Mouse (Mus musculus) kidney, embryonic 16.5 days (tissue): Measurements from ENCODE around the gene Bbs9. TPM values are rescaled to one million over a fixed set of nuclear protein-coding genes. Genes with fewer than 3 reads are reported as not detected.

Source experiments
- ATAC-seq: fragments of 200-750 bp; cut with Nextera tagmentation; 2 replicates; pipeline ENCODE4 v1.8.0; 2017; ENCODE audit warnings: moderate TSS enrichment; ENCODE audit not compliant: low FRiP score, low TSS enrichment
- H3K27ac ChIP-seq: fragments of 300-500 bp; sonication (generic); 2 replicates; pipeline ENCODE4 v1.5.1; 2014; ENCODE audit warnings: low read length
- H3K27me3 ChIP-seq: fragments of 300-500 bp; sonication (generic); 2 replicates; pipeline ENCODE4 v1.6.1; 2014; ENCODE audit warnings: low read length, control low read depth, mixed read lengths; ENCODE audit not compliant: insufficient read depth
- H3K36me3 ChIP-seq: fragments of 300-500 bp; sonication (generic); 2 replicates; pipeline ENCODE4 v1.6.1; 2014; ENCODE audit warnings: low read length, control low read depth, mixed read lengths; ENCODE audit not compliant: insufficient read depth
- H3K4me1 ChIP-seq: fragments of 300-500 bp; sonication (generic); 2 replicates; pipeline ENCODE4 v1.6.1; 2014; ENCODE audit warnings: low read length, control low read depth, mixed read lengths; ENCODE audit not compliant: insufficient read depth
- H3K4me2 ChIP-seq: fragments of 300-500 bp; sonication (generic); replicated peaks from 2 replicates; pipeline ENCODE4 v1.6.1; 2014; ENCODE audit warnings: low read depth, low read length
- H3K4me3 ChIP-seq: fragments of 300-500 bp; sonication (generic); 2 replicates; pipeline ENCODE4 v1.5.1; 2014; ENCODE audit warnings: mild to moderate bottlenecking, low read length
- H3K9ac ChIP-seq: fragments of 300-500 bp; sonication (generic); replicated peaks from 2 replicates; pipeline ENCODE4 v1.6.1; 2014; ENCODE audit warnings: low read length
- H3K9me3 ChIP-seq: fragments of 300-500 bp; sonication (generic); 2 replicates; pipeline ENCODE4 v1.6.1; 2016; ENCODE audit warnings: low read length, control low read depth
- WGBS: fragments of 180-500 bp; shearing (Covaris S2); extraction: QIAGEN DNeasy Blood & Tissue Kit; methylation state at CpG from one replicate; pipeline ENCODE4 v1.1.7; 2014; 5-methylcytosine and 5-hydroxymethylcytosine counted together
- polyA plus RNA-seq: library from polyadenylated mRNA; unstranded; fragments of >200 nt; fragmentation: Nextera tagmentation; extraction: Ambion mirVana; gene quantifications from 2 replicates; pipeline ENCODE4 v1.2.1, GENCODE M21; 2015

The Bbs9 gene
- polyA plus RNA-seq, 1 experiment from 2014 or later, result 12.2 TPM

DNA sequence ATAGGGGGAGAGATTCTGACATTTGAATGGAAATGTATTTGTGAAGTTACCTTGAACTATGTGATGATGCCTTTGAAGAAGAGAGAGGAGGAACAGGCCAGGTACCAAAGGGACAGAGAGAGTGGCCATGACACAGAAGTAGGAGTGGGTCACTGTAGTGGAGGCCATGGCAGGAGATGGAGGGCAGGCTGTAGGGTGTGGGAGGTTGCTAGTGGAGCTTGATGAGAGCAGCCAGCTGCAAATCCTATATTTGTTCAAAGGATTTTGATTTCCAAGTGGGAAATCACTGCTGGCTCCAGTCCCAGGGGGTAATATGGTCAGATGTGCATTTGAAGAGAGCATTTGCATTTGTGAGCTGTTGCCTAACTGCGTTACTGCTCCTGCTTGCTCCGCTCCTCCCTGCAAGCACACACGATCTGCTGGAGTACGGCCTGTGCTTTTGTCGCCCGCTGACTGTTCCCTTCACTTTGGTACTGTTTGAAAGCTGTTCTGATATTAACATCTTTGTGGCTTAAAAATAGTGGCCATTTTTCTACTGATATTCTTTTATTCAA is 137.8 kb downstream of the Bbs9 start:
- H3K27ac ChIP-seq, result no peak overlapping the region
- ATAC-seq, result no peak

DNA sequence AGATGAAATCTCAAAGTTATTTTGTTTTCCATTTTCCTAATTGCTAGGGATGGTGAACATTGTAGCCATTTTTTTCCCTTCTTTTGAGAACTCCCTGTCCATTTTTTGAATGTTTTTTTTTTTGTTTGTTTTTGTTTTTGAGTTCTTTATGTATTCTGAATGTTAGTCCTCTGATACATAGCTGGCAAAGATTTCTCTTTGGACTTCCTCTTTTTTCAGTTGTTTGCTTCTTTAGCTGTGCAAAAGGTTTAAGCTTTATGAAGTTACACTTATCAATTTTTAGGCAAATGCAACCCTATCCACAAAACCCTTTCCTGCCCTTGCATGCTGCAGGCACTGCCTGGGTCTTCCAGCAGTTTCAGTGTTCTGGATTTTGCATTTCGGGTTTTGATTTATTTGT is 143.7 kb downstream of the Bbs9 start:
- no peak overlapping the region for H3K9ac ChIP-seq
- no peak overlapping the region for H3K27ac ChIP-seq
- no peaks in the 10 kb centered on the region for H3K27me3 ChIP-seq
- H3K4me1 ChIP-seq, result no peaks in the 10 kb centered on the region
- WGBS, result 88% methylated on average over 1 of the region's 1 CpGs
- no peaks in the 10 kb centered on the region for H3K36me3 ChIP-seq
- no peak overlapping the region for H3K4me2 ChIP-seq
- no peak overlapping the region for H3K4me3 ChIP-seq
- peaks cover 4% of the 10 kb centered on the region; the same call in 1 of the 2 replicates for H3K9me3 ChIP-seq
- ATAC-seq, result no peak

More for the DNA sequence above, 137.8 kb downstream of the Bbs9 start:
- Histone ChIP-seq H3K4me2 (no peak overlapping the region), H3K9ac (no peak overlapping the region), H3K36me3 (no peaks in the 10 kb centered on the region), H3K27me3 (no peaks in the 10 kb centered on the region), H3K4me3 (no peak overlapping the region), H3K9me3 (peaks cover 4% of the 10 kb centered on the region; the same call in 1 of the 2 replicates), H3K4me1 (no peaks in the 10 kb centered on the region)
- WGBS, result 71% methylated on average over 6 of the region's 6 CpGs

DNA sequence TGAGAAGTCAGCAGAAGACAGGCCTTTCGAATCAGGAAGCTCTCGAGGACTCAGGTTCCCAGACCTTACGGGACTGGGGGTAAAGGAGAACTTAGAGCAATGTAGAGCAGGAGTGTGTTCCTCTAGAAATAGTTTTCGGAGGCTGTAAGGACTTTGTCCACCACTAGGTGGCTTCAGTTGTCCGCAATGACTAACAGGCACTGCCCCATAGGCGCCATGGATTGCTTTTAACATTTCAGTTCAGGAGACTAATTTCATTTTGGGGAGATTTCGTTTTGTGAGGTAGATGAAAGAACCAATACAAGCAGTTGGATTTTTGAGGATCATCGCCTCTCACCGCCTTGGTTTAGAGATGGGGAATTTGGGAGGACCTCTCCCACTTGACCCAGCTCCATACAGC is 149.5 kb downstream of the Bbs9 start:
- no peak overlapping the region for H3K4me2 ChIP-seq
- no peaks in the 10 kb centered on the region for H3K4me1 ChIP-seq
- H3K27me3 ChIP-seq, result no peaks in the 10 kb centered on the region
- no peaks in the 10 kb centered on the region for H3K36me3 ChIP-seq
- H3K9me3 ChIP-seq, result no peaks in the 10 kb centered on the region
- ATAC-seq, result no peak
- 48% methylated on average over 9 of the region's 9 CpGs for WGBS
- no peak overlapping the region for H3K4me3 ChIP-seq
- no peak overlapping the region for H3K9ac ChIP-seq
- H3K27ac ChIP-seq, result no peak overlapping the region

DNA sequence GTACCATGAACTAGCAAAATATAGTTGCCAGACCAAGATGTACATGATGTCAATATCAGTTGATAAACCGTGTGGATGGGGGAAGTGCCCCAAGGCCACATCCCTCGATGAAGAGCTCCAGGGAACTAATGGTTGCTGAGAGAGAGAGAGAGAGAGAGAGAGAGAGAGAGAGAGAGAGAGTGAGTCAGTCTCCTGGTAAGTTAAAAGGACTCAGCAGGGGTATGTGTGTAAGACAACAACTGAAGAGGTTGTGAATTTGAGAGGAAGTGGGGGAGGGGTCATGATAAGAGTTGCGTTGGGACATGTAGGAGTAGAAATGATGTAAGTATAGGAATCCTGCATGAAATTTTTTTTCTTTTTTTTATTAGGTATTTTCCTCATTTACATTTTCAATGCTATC is 150.5 kb downstream of the Bbs9 start:
- no peak overlapping the region for H3K4me2 ChIP-seq
- H3K9me3 ChIP-seq, result no peaks in the 10 kb centered on the region
- H3K9ac ChIP-seq, result no peak overlapping the region
- H3K27me3 ChIP-seq, result no peaks in the 10 kb centered on the region
- no peaks in the 10 kb centered on the region for H3K4me1 ChIP-seq
- H3K27ac ChIP-seq, result no peak overlapping the region
- no peak overlapping the region for H3K4me3 ChIP-seq
- ATAC-seq, result no peak
- WGBS, result 86% methylated on average over 3 of the region's 3 CpGs
- no peaks in the 10 kb centered on the region for H3K36me3 ChIP-seq

DNA sequence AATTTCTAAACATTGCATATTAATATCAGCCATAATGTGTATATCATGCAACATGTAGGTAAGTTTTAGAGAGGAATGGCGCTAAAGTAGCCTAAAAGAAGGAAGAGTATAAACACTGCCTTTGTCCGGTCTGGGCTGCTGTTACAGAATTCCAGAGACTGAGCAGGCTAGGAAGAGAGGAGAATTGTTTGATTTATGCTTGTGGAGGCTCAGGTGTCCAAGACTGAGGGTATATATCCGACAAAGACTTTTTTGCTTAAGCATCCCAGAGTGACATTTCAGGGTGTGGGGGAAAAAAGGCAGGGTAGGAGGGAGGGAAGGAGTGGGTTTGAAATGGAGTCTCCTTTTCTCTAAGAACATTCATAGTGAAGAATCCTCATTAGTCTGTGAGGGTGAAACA is 152.4 kb downstream of the Bbs9 start:
- Histone ChIP-seq H3K4me1 (no peaks in the 10 kb centered on the region), H3K9ac (no peak overlapping the region), H3K4me3 (no peak overlapping the region), H3K36me3 (no peaks in the 10 kb centered on the region), H3K27ac (no peak overlapping the region), H3K9me3 (no peaks in the 10 kb centered on the region), H3K4me2 (no peak overlapping the region), H3K27me3 (no peaks in the 10 kb centered on the region)
- 39% methylated on average over 3 of the region's 3 CpGs for WGBS
- no peak for ATAC-seq

DNA sequence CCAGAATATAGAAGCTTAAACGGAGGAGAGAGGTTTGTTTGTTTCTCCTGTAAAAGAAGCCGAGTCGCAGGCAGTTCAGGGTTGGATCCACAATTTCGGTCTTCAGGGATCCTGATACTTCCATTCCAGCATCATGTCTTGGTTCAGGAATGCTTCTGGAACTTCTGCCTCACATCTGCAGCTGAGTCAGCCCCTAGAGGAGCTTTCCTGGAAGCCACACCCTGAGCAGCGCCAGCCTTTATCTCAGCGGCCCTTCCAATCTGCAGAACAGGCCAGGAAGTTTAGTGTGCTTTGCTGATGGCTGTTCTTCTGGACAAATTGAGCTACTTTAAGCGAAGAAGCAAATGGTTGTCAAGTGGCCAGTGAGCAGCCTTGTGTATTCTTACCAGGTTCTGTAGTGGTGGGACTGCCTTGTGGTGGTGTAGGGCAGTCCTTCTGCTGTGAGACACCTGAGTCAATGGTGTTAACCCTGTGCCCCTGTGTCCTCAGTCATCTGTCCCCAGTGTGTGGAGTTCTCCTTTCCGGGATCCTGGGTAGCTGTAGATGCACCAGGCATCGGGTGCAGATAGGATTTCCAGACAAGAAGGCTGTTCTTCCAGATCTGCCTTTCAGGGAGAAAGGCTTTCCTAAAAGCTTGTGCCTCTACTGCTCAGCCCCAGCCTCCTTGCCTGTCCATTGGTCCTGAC is 157.4 kb downstream of the Bbs9 start:
- WGBS, result 86% methylated on average over 9 of the region's 9 CpGs
- no peak for ATAC-seq
- Histone ChIP-seq H3K36me3 (no peaks in the 10 kb centered on the region), H3K27ac (no peak overlapping the region), H3K4me3 (no peak overlapping the region), H3K9me3 (no peaks in the 10 kb centered on the region), H3K4me2 (no peak overlapping the region), H3K27me3 (no peaks in the 10 kb centered on the region), H3K9ac (no peak overlapping the region), H3K4me1 (no peaks in the 10 kb centered on the region)

DNA sequence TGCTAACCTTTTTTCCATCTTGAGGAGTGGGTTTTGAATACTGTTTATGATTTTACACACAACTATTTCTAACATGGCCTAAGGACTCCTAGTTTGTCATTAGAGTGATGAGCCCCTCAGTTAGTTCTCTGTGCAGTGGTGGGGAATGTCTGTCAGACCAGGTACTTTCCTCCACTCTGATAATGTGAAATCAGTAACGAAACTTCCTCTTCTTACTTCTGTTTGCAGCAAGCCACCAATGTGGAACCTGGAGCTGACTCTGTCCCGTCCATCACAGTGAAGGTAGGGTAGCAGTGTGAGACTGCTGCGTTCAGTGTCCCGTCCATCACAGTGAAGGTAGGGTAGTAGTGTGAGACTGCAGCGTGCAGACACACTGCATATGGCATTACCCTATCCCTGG is 163.0 kb downstream of the Bbs9 start:
- H3K4me1 ChIP-seq, result peaks cover 16% of the 10 kb centered on the region; the same call in 1 of the 2 replicates
- H3K27ac ChIP-seq, result no peak overlapping the region
- H3K36me3 ChIP-seq, result no peaks in the 10 kb centered on the region
- 94% methylated on average over 5 of the region's 5 CpGs for WGBS
- H3K4me2 ChIP-seq, result no peak overlapping the region
- H3K9ac ChIP-seq, result no peak overlapping the region
- H3K9me3 ChIP-seq, result no peaks in the 10 kb centered on the region
- H3K27me3 ChIP-seq, result no peaks in the 10 kb centered on the region
- H3K4me3 ChIP-seq, result no peak overlapping the region
- ATAC-seq, result no peak

DNA sequence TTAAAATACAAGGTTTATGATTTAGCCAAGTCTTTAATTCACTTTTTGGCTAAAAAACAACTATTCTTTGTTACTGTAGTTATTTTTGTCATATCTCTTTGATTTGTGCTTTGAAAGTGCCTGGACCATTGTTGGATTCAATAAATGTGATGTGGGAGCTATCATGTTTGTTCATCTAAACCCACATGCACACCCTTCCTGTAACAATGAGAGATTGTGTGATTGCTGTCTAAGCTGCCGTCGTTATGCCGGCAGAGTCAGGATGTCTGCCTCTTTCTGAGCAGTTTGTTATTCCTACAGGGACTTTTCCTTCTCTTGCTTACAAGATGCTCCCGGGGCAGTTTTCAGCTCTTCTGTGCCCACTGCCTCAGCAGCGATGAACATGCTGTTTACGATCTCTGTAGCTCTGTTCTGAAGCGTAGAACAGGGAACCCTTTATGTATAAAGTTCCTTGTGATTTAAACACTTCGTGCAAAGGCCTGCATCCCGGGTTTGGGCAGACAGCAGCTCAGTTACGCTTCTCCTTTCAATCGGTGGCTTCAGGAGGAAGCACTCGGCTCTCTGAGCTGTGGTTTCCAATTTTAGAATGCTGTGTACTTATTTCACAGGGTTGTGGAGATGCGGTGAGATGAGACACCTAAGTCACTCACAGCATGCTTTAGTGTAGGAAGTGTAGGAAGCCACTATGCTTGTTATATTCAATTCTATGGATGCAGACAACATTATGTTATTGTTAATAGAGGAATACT is 165.3 kb downstream of the Bbs9 start:
- no peak for ATAC-seq

DNA sequence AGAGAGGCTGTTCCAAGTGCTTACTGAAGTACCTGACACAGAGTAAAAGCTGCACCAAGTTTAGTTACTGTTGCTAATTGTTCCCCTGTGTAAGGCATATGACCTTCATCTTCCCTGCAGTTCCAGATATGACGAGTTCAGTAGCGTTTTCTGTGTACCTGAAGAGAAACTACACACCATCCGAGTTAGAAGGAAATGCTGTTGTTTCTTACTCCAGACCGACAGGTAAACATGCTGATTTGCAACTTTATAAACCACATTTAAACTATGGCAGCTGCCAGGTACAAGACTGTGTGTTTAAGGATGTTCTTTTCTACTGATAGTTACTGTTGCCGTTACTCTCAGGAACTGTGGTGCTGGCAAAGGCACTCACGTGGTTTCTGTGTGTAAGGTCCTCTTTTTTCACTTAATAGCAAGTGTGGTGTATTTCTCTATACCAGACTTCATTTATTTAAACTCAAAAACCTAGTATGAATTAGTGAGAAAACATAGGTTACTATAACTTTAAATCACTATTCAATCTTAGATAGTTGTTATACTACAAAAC is 170.4 kb downstream of the Bbs9 start:
- no peaks in the 10 kb centered on the region for H3K36me3 ChIP-seq
- no peak overlapping the region for H3K27ac ChIP-seq
- no peak overlapping the region for H3K9ac ChIP-seq
- H3K4me2 ChIP-seq, result no peak overlapping the region
- H3K9me3 ChIP-seq, result no peaks in the 10 kb centered on the region
- no peaks in the 10 kb centered on the region for H3K27me3 ChIP-seq
- no peak overlapping the region for H3K4me3 ChIP-seq
- ATAC-seq, result no peak
- peaks cover 4% of the 10 kb centered on the region; the same call in 1 of the 2 replicates for H3K4me1 ChIP-seq
- WGBS, result 88% methylated on average over 6 of the region's 6 CpGs

More for the DNA sequence above, 165.3 kb downstream of the Bbs9 start:
- H3K4me3 ChIP-seq, result no peak overlapping the region
- H3K9ac ChIP-seq, result 0 out of 2 replicates have a peak overlapping the region, but pooled peaks have one; percentile 26
- 19% methylated on average over 13 of the region's 13 CpGs for WGBS
- no peaks in the 10 kb centered on the region for H3K36me3 ChIP-seq
- H3K27ac ChIP-seq, result peak overlapping the region; percentile 50; the same call in 1 of the 2 replicates
- no peaks in the 10 kb centered on the region for H3K27me3 ChIP-seq
- H3K4me2 ChIP-seq, result peak overlapping the region; percentile 15; the same call in 1 of the 2 replicates
- peaks cover 16% of the 10 kb centered on the region; the same call in 1 of the 2 replicates for H3K4me1 ChIP-seq
- H3K9me3 ChIP-seq, result no peaks in the 10 kb centered on the region
